Mouse (Mus musculus) heart, embryonic 10.5 days (tissue): Measurements from ENCODE around the gene Ccr3. TPM values are rescaled to one million over a fixed set of nuclear protein-coding genes. Genes with fewer than 3 reads are reported as not detected.
"Not testable (repeated sequence)": the region's sequence is repeated elsewhere in the genome, so short reads cannot be mapped to it uniquely, and the experiment has no call there.

Experiments
- DNase-seq: peaks from one replicate; pipeline ENCODE4 v3.0.0-alpha.2; 2017; ENCODE audit warnings: low spot score
- H3K27ac ChIP-seq: fragments of 300-500 bp; sonication (generic); 2 replicates; pipeline ENCODE4 v1.5.1; 2016; ENCODE audit warnings: mild to moderate bottlenecking
- H3K27me3 ChIP-seq: fragments of 300-500 bp; sonication (generic); 2 replicates; pipeline ENCODE4 v1.6.1; 2016; ENCODE audit warnings: mild to moderate bottlenecking; ENCODE audit not compliant: poor library complexity, insufficient read depth, severe bottlenecking
- H3K36me3 ChIP-seq: fragments of 300-500 bp; sonication (generic); 2 replicates; pipeline ENCODE4 v1.6.1; 2016; ENCODE audit warnings: mild to moderate bottlenecking, moderate library complexity
- H3K4me1 ChIP-seq: fragments of 300-500 bp; sonication (generic); 2 replicates; pipeline ENCODE4 v1.6.1; 2016; ENCODE audit warnings: mild to moderate bottlenecking
- H3K4me3 ChIP-seq: fragments of 300-500 bp; sonication (generic); 2 replicates; pipeline ENCODE4 v1.5.1; 2016; ENCODE audit warnings: mild to moderate bottlenecking, moderate library complexity
- H3K9me3 ChIP-seq: fragments of 300-500 bp; sonication (generic); 2 replicates; pipeline ENCODE4 v1.6.1; 2016; ENCODE audit warnings: mild to moderate bottlenecking, moderate library complexity
- WGBS: fragments of 180-500 bp; shearing (Covaris S2); methylation state at CpG from one replicate; pipeline ENCODE4 v1.1.7; 2016; 5-methylcytosine and 5-hydroxymethylcytosine counted together
- polyA plus RNA-seq: library from polyadenylated mRNA; unstranded; fragments of >200 nt; fragmentation: Nextera tagmentation; extraction: Ambion mirVana; gene quantifications from 2 replicates; pipeline ENCODE4 v1.2.1, GENCODE M21; 2016

Ccr3 gene
- polyA plus RNA-seq, 1 experiment from 2014 or later = 0.06 TPM

GRCm38 (mm10) chr9:124061474-124062432 lies 40.0 kb downstream of the Ccr3 start:
- not testable (repeated sequence) for H3K9me3 ChIP-seq, H3K27me3 ChIP-seq, H3K4me1 ChIP-seq, H3K4me3 ChIP-seq, H3K36me3 ChIP-seq, H3K27ac ChIP-seq, DNase-seq
- WGBS = 54% methylated on average over 3 of the region's 3 CpGs

GRCm38 (mm10) chr9:124066572-124067103 lies 44.9 kb downstream of the Ccr3 start:
- Histone ChIP-seq H3K4me3 (no peak overlapping the region), H3K36me3 (no peaks in the 10 kb centered on the region), H3K4me1 (no peaks in the 10 kb centered on the region), H3K9me3 (no peaks in the 10 kb centered on the region), H3K27me3 (no peaks in the 10 kb centered on the region), H3K27ac (no peak overlapping the region)
- DNase-seq = no peak

- Histone ChIP-seq H3K9me3 (no peaks in the 10 kb centered on the region), H3K4me3 (no peak overlapping the region), H3K36me3 (no peaks in the 10 kb centered on the region), H3K4me1 (no peaks in the 10 kb centered on the region), H3K27me3 (no peaks in the 10 kb centered on the region), H3K27ac (no peak overlapping the region)
- 54% methylated on average over 2 of the region's 2 CpGs for WGBS
- no peak for DNase-seq
Measured at GRCm38 (mm10) chr9:124068098-124069058, 46.6 kb downstream of the Ccr3 start.

GRCm38 (mm10) chr9:124071506-124071905 lies 49.7 kb downstream of the Ccr3 start:
- DNase-seq = no peak
- Histone ChIP-seq H3K4me1 (no peaks in the 10 kb centered on the region), H3K27ac (no peak overlapping the region), H3K36me3 (no peaks in the 10 kb centered on the region), H3K9me3 (no peaks in the 10 kb centered on the region), H3K4me3 (no peak overlapping the region), H3K27me3 (no peaks in the 10 kb centered on the region)
- 85% methylated on average over 1 of the region's 1 CpGs for WGBS

DNA sequence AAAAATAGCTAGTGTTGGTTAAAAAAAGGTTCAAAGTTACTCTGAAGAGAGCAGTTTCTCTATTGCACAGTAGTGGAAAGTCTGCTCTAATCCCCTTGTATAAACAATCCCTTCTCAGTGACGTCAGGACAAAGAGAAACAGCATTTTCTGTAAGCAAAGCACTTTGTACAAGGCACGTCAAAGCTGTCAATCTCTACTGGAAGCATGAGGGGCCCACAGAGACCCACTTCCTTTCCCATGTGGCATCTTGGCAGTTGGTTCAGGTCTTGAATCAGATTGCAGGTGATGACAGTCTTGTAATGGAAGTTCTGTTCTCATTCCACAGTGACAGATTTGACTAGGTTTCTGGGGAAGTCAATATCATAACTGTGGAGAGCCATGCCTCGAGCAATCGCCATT lies 58.0 kb downstream of the Ccr3 start:
- 56% methylated on average over 4 of the region's 4 CpGs for WGBS
- no peaks in the 10 kb centered on the region for H3K36me3 ChIP-seq
- DNase-seq = no peak
- H3K27me3 ChIP-seq = no peaks in the 10 kb centered on the region
- H3K9me3 ChIP-seq = no peaks in the 10 kb centered on the region
- H3K4me1 ChIP-seq = no peaks in the 10 kb centered on the region
- H3K4me3 ChIP-seq = no peak overlapping the region
- H3K27ac ChIP-seq = no peak overlapping the region

DNA sequence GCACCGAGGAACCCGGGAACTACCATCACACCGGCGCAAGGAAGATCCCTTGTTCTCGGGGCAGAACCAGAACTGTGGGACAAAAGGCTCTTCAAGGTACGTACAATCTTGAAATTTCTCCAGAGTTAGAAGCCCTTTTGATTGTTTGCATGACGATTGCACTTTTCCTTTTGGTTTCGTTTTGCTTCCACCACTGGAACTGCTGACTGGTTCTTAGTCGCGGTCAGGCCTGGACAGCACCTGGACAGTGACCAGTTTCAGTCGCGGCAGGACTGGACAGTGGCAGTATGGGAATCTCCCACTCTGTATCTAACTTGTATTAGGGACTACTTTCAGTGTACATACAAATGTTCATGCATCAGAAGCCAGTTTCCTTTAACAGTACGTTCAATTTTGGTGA lies 58.7 kb downstream of the Ccr3 start:
- H3K27ac ChIP-seq, H3K36me3 ChIP-seq, H3K4me1 ChIP-seq, H3K9me3 ChIP-seq, H3K27me3 ChIP-seq, DNase-seq, H3K4me3 ChIP-seq: not testable (repeated sequence)
- 88% methylated on average over 13 of the region's 13 CpGs for WGBS

Other genes with a start within 250 kb of the Ccr3 start
- gene Cxcr6, start 215.5 kb upstream of the Ccr3 start, polyA plus RNA-seq = 0.09 and 0.26 TPM in 2 replicates
- 20.5 and 31.8 TPM in 2 replicates for gene Fyco1, start 170.1 kb upstream of the Ccr3 start, polyA plus RNA-seq
- 0.06 TPM in 1 of 2 replicates, not detected in the other for gene Xcr1, start 159.9 kb upstream of the Ccr3 start, polyA plus RNA-seq
- 0.07 and 0.35 TPM in 2 replicates for gene Ccr1, start 53.3 kb upstream of the Ccr3 start, polyA plus RNA-seq
- gene Ccr1l1, start 43.6 kb upstream of the Ccr3 start, polyA plus RNA-seq = 0.12 TPM in 1 of 2 replicates, not detected in the other
- 0.09 and 0.12 TPM in 2 replicates for gene Ccr2, start 80.0 kb downstream of the Ccr3 start, polyA plus RNA-seq
- gene Ccr5, start 99.6 kb downstream of the Ccr3 start, polyA plus RNA-seq = 0.04 TPM in 1 of 2 replicates, not detected in the other